Mouse (Mus musculus) thymus, postnatal 25 days (tissue): ENCODE data around the gene Dhx35.

Experiments
- DNase-seq: peaks from one replicate; pipeline ENCODE4 v3.0.0; 2022

The Dhx35 gene

GRCm38 (mm10) chr2:158815686-158816085 lies 21.1 kb downstream of the Dhx35 start:
- no peak for DNase-seq

GRCm38 (mm10) chr2:158816239-158816638 lies 21.6 kb downstream of the Dhx35 start:
- no peak for DNase-seq

GRCm38 (mm10) chr2:158817708-158818107 lies 23.1 kb downstream of the Dhx35 start:
- no peak for DNase-seq

GRCm38 (mm10) chr2:158828124-158828523 lies 33.5 kb downstream of the Dhx35 start:
- no peak for DNase-seq

- no peak for DNase-seq
Observed at GRCm38 (mm10) chr2:158829746-158830145, 35.1 kb downstream of the Dhx35 start.

- no peak for DNase-seq
Observed at GRCm38 (mm10) chr2:158833221-158833620, 38.6 kb downstream of the Dhx35 start.

GRCm38 (mm10) chr2:158833645-158834044 lies 39.0 kb downstream of the Dhx35 start:
- DNase-seq: no peak

GRCm38 (mm10) chr2:158843287-158843686 lies 48.7 kb downstream of the Dhx35 start:
- DNase-seq: no peak

GRCm38 (mm10) chr2:158845031-158845430 lies 50.4 kb downstream of the Dhx35 start:
- no peak for DNase-seq

- DNase-seq: no peak
Observed at GRCm38 (mm10) chr2:158846208-158846607, 51.6 kb downstream of the Dhx35 start.

GRCm38 (mm10) chr2:158847991-158848390 lies 53.4 kb downstream of the Dhx35 start:
- DNase-seq: no peak

GRCm38 (mm10) chr2:158849416-158849815 lies 54.8 kb downstream of the Dhx35 start:
- no peak for DNase-seq

- peak; percentile 71 for DNase-seq
Observed at GRCm38 (mm10) chr2:158852579-158852978, 58.0 kb downstream of the Dhx35 start.

GRCm38 (mm10) chr2:158856896-158857499 lies 62.4 kb downstream of the Dhx35 start:
- no peak for DNase-seq

- DNase-seq: no peak
Observed at GRCm38 (mm10) chr2:158857579-158857978, 63.0 kb downstream of the Dhx35 start.

GRCm38 (mm10) chr2:158861115-158861514 lies 66.5 kb downstream of the Dhx35 start:
- DNase-seq: no peak

- DNase-seq: peak; percentile 48
Observed at GRCm38 (mm10) chr2:158863341-158864125, 68.9 kb downstream of the Dhx35 start.

GRCm38 (mm10) chr2:158864126-158864458 lies 69.5 kb downstream of the Dhx35 start:
- no peak for DNase-seq

GRCm38 (mm10) chr2:158865358-158865757 lies 70.8 kb downstream of the Dhx35 start:
- DNase-seq: peak; percentile 83

- DNase-seq: peak; percentile 39
Observed at GRCm38 (mm10) chr2:158886571-158886970, 92.0 kb downstream of the Dhx35 start.

GRCm38 (mm10) chr2:158888531-158888930 lies 93.9 kb downstream of the Dhx35 start:
- DNase-seq: no peak

- no peak for DNase-seq
Observed at GRCm38 (mm10) chr2:158889201-158889600, 94.6 kb downstream of the Dhx35 start.

- DNase-seq: no peak
Observed at GRCm38 (mm10) chr2:158891319-158891718, 96.7 kb downstream of the Dhx35 start.

GRCm38 (mm10) chr2:158893171-158893853 lies 98.7 kb downstream of the Dhx35 start:
- DNase-seq: no peak
